Mouse (Mus musculus): ENCODE measurements at regions not wholly inside any gene's neighbourhood (a gene's known extent, or its start where the extent isn't known, plus 50 kb on each side); places are given as distances from the start of the nearest gene placed in this dataset.

DNA sequence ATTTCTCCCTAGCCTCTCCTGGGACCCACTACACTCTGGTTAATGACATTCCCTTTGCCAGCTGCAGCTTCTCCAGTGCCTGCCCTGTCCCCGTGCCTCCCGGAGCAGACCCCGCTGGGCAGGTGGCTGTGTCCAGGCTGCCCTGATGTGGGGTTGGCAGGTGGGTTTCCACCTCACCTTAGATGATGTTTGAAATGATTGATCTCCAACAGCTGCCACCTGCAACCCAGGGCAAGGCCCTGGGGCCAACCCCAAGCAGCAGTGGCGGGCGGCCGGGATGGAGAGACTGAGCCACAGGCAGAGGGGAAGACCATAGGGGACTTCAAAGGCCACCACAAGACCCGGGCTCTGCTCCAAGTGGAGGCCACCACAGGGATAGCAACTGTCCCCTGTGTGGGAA is 93.6 kb upstream of the Mvb12b start:
- peak; percentile 2 for DNase-seq

DNA sequence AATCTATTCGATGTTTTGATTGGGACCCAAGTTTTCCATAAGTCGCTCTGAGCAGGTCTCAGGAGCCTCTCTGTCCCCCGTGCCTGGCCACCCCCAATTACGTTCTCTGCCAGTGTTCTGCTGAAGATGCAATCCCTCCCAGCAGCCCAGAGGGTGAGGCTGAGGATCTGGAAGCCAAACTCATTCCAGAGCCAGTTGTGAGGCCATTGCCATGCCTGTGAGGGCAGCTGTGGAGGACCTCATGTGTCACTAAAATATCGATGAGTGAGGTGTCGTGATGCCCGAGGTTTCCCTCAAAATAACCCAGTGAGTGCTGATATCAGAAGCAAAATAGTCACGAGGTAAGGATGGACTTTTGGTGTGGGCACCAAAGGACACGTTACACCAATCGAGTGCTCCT is 93.1 kb upstream of the Mvb12b start:
- DNase-seq: peak; percentile 1

DNA sequence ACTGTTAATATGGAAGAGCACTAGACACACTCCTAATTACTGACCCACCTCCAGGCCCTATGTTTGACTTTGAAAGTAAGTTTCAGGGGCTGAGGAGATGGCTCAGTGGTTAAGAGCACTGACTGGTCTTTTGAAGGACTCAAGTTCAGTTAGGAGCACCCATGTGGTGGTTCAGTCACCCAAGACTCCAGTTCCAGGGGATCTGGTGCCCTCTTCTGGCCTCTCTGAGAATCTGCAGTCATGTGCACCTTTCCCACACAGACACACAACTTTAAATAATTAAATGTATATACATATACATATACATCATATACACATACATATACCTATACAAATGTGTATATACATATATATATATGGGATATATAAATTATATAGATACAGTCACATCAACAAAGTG is 91.5 kb upstream of the Mvb12b start:
- DNase-seq: no peak

DNA sequence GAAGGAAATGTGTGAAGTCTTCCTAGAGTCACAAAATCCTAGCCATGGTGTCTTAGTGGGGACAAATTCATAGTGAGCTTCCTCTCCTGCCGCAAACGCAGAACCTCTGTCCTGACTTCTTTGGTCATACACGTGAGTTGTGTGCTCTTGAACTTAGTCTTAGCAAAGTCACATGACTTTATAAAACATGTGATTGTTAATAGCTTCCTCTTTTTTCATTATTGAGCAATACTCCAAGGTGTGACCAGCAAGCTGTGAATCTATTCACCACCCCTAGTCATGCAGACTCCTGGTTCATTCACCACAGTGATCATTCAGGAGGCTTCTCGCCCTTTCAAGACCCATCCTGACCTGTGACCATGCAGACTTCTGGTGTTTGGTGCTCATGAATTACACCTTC is 90.8 kb upstream of the Mvb12b start:
- peak; percentile 1 for DNase-seq

DNA sequence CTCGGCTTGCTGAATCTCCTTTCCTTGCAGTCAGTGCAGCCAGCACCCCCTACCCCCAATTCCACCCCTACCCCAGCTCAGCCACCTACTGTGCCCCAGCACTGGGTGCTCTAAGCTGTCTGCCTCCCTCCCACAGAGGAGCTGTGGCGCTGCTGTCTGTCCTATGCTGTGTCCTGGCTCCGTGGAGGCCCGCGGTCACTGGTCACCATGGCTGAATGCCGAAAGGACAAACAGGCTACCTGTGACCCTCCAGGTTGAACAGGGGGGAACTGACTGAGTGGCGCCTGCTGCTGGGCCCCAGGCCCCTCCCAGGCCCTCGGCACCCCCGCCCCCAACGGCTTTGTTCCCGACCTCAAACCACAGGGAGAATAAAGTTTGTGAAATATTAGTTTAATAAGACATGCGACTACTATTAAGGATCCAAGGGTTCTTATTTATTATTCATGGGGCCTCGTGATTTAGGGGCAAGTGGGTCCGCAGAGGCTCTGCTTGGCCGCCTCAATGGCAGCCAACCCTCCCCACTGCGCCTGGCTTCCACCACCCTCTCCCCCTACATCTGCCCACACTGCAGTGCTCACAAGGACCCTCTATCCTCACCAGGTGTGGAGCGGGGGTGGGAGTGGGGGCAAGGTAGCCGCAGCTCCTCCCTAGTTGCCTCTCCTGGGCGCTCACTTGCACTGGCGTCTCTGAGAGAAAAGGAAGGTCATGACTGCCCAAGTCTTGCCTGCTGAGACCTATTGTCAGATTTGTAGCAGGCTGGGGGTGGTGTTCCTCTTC is 90.0 kb upstream of the Mvb12b start:
- peak; percentile 1 for DNase-seq

DNA sequence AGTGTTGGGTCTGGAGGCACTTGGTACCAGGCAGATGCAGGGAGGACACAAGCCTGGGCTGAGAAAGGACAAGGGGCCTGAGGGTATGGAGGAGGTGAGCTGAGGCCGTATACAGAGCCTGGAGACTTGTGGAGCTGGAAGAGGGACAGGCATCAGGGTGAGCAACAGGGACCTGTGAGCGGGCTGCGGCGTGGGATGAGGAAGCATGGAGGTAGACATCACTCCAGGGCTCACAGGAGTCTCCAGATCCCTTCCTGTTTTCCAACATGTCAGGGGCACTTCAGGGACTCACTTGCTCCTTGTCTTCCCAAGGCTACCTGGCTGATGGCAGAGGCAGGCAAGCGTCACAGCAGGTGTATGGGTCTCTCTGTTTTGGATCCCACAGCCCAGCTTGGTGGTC is 89.4 kb upstream of the Mvb12b start:
- peak; percentile 1 for DNase-seq

DNA sequence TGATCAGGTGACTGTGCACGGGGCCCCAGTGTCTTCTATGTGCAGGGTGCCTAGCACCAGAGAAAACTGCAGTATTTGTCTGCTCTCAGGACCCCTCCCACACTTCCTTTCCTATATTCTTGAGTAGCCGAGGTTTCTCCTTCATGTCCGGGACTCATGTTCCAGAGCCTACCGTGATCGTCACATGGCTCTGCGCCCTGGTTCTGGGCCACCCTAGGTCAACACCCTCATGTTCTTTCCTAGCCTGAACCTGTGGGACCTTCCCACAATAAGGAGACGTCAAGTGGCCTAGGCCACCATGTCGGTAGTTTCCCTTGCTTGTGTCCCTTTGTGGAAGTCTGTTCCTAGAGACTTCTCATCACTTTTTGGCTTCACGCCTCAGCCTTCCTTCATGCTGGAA is 88.4 kb upstream of the Mvb12b start:
- DNase-seq: peak; percentile 1

DNA sequence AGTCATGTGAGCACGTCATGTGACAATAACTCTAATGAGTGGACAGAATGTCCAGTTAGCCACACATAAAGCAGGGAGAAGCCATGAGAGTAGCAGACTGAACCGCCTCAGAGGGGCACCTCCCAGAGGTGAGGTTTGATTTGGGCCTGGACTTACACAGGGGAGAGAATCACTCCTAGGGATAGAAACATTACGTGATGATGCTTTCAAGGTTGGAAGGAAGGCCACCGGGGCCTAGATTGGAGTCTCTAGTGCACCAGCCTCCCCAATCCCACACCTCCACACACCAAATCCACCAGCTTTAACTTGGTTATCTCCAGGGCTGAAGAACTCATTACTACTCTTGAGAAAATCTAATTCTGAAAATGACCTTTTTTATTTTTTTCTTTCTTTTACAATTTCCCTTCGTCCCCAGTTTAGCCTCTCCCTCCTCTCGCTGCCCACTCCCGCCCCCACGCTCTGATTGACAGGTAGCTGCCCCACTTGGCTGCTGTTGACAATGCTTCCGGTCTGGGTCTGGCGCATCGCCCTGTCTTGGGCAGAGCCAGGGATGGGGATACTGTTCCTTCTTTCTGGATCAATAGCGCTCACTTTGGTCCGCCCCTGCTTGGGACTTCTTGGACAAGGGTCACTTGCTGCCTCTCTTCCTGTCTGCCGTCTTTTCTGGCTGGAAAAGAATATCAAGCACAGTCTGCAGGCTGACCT is 87.8 kb upstream of the Mvb12b start:
- DNase-seq: peak; percentile 55

DNA sequence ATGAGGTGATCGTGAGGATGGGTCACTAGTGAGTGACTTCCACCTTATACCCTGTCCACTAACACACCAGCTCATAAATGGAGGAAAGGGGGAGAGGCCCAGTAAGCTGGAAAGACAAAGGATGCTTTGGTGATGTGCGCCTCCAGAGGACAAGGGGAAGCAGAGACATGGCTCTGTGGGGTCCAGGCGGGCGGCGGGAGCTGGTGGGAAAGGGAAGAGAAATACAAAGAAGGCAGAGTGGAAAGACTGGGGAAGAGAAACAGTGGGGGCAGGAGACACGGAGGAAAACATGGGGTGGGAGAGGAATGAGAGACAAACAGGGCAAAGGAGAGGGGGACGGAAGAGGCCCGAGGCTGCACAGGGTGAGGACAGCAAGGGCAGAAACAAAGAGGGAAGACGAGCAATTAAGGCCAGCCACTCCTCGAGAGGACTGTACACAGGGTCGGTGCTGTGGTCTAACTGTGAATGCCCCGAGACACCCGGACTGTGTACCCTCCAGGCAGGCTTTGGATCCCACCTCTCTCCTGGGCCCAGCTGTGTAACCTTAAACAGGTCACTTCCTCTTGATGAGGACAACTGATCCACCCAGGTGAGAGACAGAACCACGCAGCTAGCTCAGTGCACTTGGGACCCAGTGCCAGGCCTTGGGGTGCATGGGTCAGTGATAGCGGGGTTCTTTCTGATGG is 87.1 kb upstream of the Mvb12b start:
- no peak for DNase-seq

DNA sequence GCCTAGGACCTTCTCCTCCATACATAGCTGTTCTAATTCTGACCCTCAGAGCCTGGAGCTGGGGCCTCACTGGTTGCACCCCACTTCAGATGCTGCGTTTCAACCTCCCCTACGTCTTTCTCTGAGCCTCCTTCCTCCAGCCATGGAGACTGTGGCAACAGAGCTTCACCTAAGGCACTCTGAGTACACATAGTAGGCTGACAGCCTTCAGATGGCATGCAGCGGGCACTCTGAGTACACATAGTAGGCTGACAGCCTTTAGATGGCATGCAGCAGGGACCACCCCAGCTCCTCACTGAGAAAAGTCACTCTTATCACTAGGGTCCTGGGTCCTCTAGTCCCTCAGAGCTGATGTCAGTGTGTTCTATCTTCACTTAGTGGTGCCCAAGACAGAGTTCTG is 86.3 kb upstream of the Mvb12b start:
- DNase-seq: no peak

DNA sequence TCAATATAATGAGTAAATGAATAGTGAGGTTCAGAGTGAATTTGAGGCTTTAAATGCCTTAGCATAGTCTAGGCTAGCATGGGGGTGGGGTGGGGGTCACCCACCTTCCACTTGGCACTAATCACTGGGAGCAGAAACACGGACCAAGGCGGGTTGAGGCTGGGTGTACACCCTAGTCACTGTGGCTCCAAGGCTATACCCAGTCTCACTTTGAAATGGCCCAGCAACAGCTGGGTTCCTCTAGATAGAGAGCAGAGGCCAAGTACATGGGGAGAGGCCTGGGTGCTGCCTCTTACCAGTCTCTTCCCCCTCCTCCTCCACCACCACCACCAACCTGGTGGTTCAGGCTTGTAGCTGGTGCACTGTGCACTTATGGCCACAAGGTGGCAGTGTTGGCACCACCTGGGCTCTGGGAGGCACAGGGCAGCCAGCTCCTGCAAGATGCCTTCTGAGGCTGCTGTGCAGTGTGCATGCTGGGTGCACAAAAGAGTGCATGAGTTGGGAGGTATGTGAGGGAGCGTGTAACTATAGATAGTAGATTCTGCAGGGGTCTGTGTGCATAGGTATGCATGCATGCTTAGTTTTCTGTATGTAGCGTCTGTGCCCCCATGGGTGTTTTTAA is 85.6 kb upstream of the Mvb12b start:
- peak; percentile 75 for DNase-seq

DNA sequence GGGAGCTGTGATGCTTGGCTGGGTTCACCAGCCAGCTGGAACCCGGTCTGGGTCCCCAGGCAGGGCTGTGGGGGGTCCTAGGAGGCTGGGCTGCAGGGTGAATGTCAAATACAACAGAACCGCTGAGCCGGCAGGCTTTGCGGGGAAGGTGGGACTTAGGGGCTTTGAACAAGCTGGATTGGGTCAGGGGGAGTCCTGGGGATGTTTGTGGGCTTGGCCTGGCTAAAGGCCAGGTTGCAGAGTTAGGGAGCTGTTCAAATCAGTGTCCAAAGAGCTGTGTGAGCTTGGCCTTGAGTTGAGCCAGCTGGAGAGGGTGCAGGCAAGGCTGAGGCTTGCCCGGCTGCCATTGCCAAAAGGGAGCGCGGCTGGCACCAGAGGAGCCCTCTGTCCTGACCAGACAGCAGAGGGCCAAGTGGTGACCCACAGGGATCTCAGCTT is 79.3 kb upstream of the Mvb12b start:
- peak; percentile 52 for DNase-seq

DNA sequence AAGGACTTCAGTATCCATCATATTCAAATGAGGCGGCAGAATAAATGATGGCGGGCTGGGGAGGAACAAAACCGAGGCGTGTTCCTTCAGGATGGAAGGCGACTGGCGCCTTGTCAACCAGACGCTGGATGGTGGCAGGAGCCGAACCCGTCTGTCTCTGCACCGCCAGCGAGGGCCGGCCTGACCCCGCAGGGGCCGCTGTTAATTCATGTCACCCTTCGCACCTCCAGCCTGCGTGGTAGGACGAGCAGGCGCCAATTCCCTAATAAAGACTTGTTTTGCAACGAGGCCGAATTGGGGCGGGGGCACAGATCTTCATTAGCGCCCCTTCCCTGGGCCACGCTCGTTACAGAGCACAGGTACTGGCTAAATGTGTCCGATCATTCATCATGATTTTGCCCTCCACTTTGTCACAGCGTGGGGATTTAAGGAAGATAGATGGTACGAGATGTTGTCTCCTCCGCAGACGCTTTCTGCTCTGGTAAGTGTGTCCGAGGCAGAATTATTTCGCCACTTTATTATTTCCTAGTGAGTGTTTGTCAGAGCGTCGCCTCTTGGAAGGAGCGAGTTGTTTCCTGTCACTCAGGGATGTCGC is 78.7 kb upstream of the Mvb12b start:
- DNase-seq: no peak

DNA sequence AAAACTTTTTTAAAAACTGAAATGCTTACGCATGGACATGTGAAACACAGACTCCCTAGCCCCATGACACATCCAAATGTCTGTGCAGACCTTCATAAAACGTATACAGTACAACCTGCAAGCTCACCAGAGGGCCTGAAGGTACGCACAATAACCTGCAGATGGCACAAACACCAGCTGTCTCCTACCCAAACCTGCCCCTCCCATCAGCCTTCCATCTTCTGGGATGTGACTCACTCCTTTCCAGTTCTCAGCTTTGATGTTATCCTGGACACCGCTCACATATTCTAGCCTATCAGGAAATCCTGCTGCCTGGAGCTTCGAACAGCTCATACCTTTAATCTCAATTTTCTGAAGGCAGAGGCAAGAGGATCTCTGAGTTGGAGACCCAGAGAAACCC is 76.3 kb upstream of the Mvb12b start:
- DNase-seq: no peak

DNA sequence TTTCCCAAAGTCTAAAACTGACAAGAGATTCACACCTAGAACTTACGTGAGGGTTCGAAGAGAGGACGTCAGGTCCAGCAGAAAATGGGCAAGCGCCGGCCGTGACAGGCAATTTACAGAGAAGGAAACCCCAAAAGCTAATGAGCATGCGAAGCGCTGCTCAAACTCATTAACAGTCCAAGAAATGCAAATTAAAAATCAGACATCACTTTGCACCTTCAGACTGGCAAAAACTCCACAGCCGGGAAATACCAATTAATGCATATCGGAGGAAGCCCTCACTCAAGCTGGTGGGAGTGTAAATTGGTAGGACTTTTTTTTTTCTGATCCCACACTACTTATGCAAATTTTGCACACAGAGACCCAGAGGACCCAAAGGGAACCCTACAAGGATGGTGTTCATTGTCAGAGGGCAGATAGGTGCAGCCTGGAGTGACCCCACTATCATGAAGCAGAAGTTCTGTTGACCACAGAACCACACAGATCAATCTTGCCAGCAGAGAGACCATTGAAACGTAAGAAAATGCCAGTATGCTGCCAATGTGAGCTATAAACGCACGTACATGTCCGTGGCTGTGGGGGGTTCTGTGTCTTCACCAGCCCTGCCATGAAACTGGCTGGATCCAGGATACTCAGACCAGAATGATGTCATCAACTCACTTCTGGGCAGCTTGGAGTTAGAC is 74.8 kb upstream of the Mvb12b start:
- no peak for DNase-seq

DNA sequence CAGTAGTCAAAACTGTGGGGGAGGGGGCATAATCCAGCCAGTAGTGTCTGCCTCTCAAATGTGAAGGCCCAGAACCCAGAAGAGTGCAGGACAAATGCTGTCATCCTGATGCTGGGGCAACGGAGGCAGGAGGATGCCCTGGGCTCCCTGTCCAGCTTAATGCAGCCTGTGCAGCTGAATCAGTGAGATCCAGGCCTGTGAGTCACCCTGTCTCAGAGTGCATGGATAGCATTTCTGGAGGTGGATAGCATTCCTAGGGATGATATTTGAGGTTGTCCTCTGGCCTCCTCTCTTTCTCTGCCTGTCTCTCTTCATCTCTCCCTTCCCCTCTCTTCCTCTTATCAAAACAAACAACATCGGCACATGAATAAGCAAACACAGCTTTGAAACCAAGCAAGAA is 73.8 kb upstream of the Mvb12b start:
- DNase-seq: no peak

DNA sequence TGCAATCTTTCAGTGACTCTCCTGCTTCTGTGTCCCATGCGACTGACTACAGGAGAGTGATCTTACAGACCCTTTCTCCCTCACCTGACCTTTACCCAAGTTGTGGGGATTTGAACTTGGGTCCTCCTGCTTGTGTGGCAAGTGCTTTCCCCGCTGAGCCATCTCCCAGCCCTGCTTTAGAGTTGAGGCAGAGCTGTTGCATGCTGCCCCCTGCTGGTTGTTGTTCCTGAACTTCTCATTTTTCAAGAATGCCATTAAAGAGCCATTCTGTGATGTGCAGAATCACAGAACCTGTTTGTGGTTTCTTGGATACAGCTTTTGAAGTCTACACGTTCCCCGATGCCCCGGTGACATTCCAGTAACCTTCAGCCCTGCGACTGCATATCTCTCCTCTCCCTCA is 70.0 kb upstream of the Mvb12b start:
- DNase-seq: peak; percentile 66

DNA sequence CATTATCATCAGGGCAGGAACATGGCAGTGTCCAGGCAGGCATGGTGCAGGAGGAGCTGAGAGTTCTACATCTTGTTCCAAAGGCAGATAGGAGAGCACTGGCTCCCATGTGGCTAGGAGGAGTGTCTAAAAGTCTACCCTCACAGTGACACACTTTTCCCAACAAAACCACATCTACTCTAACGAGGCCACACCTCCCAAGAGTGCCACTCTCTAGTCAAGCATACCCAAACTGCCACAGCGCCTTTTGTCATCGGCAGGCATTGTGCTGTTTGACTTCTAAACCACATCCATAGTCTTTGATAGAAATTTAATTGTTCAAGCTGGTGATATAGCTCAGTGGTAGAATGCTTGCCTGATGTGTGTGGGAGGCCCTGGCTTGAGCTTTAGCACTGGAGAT is 56.6 kb upstream of the Mvb12b start:
- no peak for DNase-seq

DNA sequence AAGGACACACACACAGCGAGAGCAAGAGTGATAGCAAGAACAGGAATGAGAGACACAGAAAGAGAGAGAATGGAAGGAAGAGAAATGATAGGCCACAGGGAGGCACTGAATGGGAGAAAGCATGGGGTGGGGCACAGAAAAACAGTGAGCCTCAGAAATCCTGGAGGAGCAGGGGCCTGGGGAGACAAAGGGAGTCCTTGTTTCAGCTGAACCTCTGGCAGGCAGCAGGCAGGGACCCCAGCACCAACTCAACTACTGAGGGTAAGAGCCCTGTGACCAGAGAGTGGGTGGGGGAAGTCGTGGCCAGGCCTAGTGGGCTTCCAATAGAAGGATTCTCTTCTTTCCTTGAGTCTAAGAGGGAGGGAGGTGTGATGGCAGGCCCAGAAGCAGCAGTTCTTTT is 54.3 kb upstream of the Mvb12b start:
- no peak for DNase-seq

DNA sequence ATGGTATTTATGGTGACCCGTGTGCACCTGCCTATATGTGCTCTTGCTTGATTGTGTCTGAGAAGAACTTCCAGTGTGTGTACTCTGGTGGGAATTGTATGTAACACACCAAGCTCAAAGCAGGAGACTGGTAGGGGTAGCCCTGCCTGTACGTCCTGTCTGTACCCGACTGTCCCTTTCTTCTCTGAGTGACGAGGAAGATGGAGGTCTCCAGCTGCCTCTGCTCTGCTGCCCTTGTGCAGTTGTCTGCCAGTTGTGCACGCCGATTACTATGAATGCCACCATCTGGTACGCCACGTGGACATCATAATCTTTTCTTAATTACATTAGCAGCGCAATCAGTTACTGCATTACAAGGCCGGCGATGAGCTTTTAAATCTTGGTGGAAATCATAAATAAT is 53.6 kb upstream of the Mvb12b start:
- DNase-seq: no peak

DNA sequence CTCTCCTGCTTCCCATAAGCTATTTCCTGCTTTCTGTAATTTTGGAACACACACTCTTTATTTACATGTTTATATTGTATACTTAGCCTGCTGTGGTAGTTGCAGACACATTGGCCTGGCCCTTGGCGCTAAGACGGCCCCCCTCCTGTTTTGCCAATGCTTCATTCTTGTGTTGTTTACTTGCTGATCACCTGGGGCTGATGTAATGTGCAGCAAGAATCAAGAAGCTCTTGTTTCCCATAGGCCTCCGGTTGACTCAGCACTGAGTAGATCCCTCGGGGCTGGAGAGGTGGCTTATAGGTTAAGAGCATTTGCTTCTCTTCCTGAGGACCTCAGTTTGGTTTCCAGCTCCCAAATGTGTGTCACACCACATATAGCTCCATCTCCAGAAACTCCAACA is 52.1 kb upstream of the Mvb12b start:
- DNase-seq: no peak
